Mouse (Mus musculus) bone marrow, adult 2 months (tissue): Measurements from ENCODE around the gene Gm10837.

ENCODE experiments used
- CTCF ChIP-seq: fragments of 200-500 bp; IDR thresholded peaks from 2 replicates; pipeline ENCODE4 v1.5.1; 2011; ENCODE audit warnings: low read length, control low read depth; ENCODE audit not compliant: control insufficient read depth, insufficient read depth
- POLR2A ChIP-seq: fragments of 200-500 bp; IDR thresholded peaks from 2 replicates; pipeline ENCODE4 v1.6.1; 2011; ENCODE audit warnings: low read depth, mild to moderate bottlenecking, control low read depth, low read length, borderline replicate concordance; ENCODE audit not compliant: control insufficient read depth

DNA sequence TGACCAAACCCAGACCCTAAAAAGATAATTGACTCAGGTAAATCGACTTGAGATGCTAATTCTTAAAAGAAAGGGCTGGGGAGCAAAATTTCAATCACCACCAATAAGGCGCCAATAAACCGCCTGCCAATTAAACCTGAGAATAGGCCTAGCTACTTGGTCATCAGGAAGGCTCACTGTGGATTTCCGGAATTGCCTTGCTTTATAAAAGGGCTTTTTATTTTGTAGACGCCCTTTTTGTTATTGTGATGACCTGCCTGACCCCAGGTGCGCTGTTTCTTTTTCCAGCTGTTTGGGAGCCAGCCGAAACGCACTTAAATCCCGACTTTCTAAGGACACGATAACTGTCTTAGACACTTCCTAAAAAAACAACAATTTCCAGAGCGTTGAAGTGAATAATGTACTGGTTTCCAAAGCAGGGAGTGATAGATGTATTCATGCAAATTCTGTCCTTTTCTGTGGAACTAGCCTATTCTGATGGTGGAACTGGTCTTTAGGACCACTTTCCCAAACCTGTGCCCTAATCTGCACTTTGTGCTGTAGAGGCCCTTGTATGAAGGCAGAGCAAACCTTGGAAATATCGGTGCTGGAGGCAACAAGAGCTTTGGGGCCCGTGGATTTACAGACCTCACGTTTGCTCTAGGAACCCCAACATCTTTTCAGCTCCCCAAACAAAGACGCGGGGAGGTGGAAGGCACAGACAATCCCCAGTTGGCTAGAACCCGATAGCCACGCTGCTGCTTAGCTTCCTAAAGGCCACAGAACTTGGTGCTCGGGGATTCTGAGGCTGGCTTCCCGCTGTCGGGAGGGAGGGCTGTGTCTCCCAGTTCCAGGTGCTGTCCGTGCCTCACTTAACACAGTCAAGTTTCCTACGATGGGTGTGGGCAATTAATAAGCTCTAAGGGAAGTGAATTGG is 22.2 kb upstream of the Gm10837 start:
- TF ChIP-seq CTCF, result no peak
- TF ChIP-seq POLR2A, result no peak
